Mouse (Mus musculus): ENCODE data around the gene Stk10. TPM values are rescaled to one million over a fixed set of nuclear protein-coding genes. Genes with fewer than 3 reads are reported as not detected.

Gene Stk10
- polyA plus RNA-seq, 1 experiment, result 13.5 TPM

- no peak for DNase-seq (ENCODE audit: low read depth, low spot score)
- WGBS, result 82% methylated on average over 10 of the region's 10 CpGs
Observed at GRCm38 (mm10) chr11:32547391-32547947, 14.4 kb downstream of the Stk10 start.

- WGBS, result 88% methylated on average over 4 of the region's 4 CpGs
- DNase-seq (ENCODE audit: low read depth, low spot score), result no peak
Observed at GRCm38 (mm10) chr11:32548240-32548639, 15.1 kb downstream of the Stk10 start.

- 89% methylated on average over 6 of the region's 6 CpGs for WGBS
Observed at GRCm38 (mm10) chr11:32549236-32549635, 16.1 kb downstream of the Stk10 start.

GRCm38 (mm10) chr11:32550102-32550501, 17.0 kb downstream of the Stk10 start:
- DNase-seq (ENCODE audit: low read depth, low spot score), result no peak
- WGBS, result 71% methylated on average over 4 of the region's 4 CpGs

More at GRCm38 (mm10) chr11:32549236-32549635, 16.1 kb downstream of the Stk10 start:
- DNase-seq (ENCODE audit: low read depth, low spot score), result no peak

GRCm38 (mm10) chr11:32551056-32551455, 18.0 kb downstream of the Stk10 start:
- 96% methylated on average over 4 of the region's 4 CpGs for WGBS
- DNase-seq (ENCODE audit: low read depth, low spot score), result no peak

- whole genome bisulfite sequencing, result 62% methylated on average over 12 of the region's 12 CpGs
- no peak for DNase-seq (ENCODE audit: low read depth, low spot score)
Observed at GRCm38 (mm10) chr11:32551579-32552297, 18.6 kb downstream of the Stk10 start.

GRCm38 (mm10) chr11:32552401-32553090, 19.4 kb downstream of the Stk10 start:
- DNase-seq (ENCODE audit: low read depth, low spot score), result no peak
- WGBS, result 69% methylated on average over 13 of the region's 13 CpGs

- DNase-seq (ENCODE audit: low read depth, low spot score), result no peak
- 42% methylated on average over 14 of the region's 14 CpGs for WGBS
Observed at GRCm38 (mm10) chr11:32553311-32554140, 20.4 kb downstream of the Stk10 start.

GRCm38 (mm10) chr11:32554141-32555091, 21.3 kb downstream of the Stk10 start:
- WGBS, result 64% methylated on average over 14 of the region's 14 CpGs
- DNase-seq (ENCODE audit: low read depth, low spot score), result no peak

GRCm38 (mm10) chr11:32555103-32555689, 22.1 kb downstream of the Stk10 start:
- DNase-seq (ENCODE audit: low read depth, low spot score), result no peak
- 90% methylated on average over 12 of the region's 12 CpGs for WGBS

- 84% methylated on average over 10 of the region's 10 CpGs for WGBS
- DNase-seq (ENCODE audit: low read depth, low spot score), result no peak
Observed at GRCm38 (mm10) chr11:32556333-32556990, 23.4 kb downstream of the Stk10 start.

- DNase-seq (ENCODE audit: low read depth, low spot score), result no peak
- 51% methylated on average over 4 of the region's 4 CpGs for WGBS
Observed at GRCm38 (mm10) chr11:32558026-32558425, 24.9 kb downstream of the Stk10 start.

GRCm38 (mm10) chr11:32558677-32559076, 25.6 kb downstream of the Stk10 start:
- no peak for DNase-seq (ENCODE audit: low read depth, low spot score)

GRCm38 (mm10) chr11:32560015-32560770, 27.1 kb downstream of the Stk10 start:
- no peak for DNase-seq (ENCODE audit: low read depth, low spot score)
- 94% methylated on average over 12 of the region's 12 CpGs for WGBS

More at GRCm38 (mm10) chr11:32558677-32559076, 25.6 kb downstream of the Stk10 start:
- 23% methylated on average over 8 of the region's 8 CpGs for WGBS

- whole genome bisulfite sequencing, result 80% methylated on average over 10 of the region's 10 CpGs
- DNase-seq (ENCODE audit: low read depth, low spot score), result no peak
Observed at GRCm38 (mm10) chr11:32561465-32562355, 28.6 kb downstream of the Stk10 start.

- 77% methylated on average over 5 of the region's 5 CpGs for WGBS
- no peak for DNase-seq (ENCODE audit: low read depth, low spot score)
Observed at GRCm38 (mm10) chr11:32562706-32563105, 29.6 kb downstream of the Stk10 start.

Data from large intestine, adult 2 months (tissue).